Mouse (Mus musculus) B cell, adult 2 months (primary cell): ENCODE results near the gene Gm42791.

ENCODE experiments used
- DNase-seq, 2 experiments: peaks; one replicate each; pipeline ENCODE4 v3.0.0; 2022

Gm42791 gene

GRCm38 (mm10) chr5:148950064-148950463 lies 44.9 kb downstream of the Gm42791 start:
- DNase-seq, result peak in 1 of 2 experiments; percentile 39

GRCm38 (mm10) chr5:148948577-148948976 lies 46.4 kb downstream of the Gm42791 start:
- DNase-seq, result peak; percentile 53 to 55

GRCm38 (mm10) chr5:148947412-148947811 lies 47.5 kb downstream of the Gm42791 start:
- DNase-seq, result peak in 1 of 2 experiments; percentile 37

GRCm38 (mm10) chr5:148946787-148947186 lies 48.2 kb downstream of the Gm42791 start:
- DNase-seq, result peak; percentile 61 to 64

GRCm38 (mm10) chr5:148945735-148946134 lies 49.2 kb downstream of the Gm42791 start:
- peak in 1 of 2 experiments; percentile 40 for DNase-seq

GRCm38 (mm10) chr5:148944024-148944423 lies 50.9 kb downstream of the Gm42791 start:
- DNase-seq, result no peak

- no peak for DNase-seq
Measured at GRCm38 (mm10) chr5:148943444-148943843, 51.5 kb downstream of the Gm42791 start.

- DNase-seq, result no peak
Measured at GRCm38 (mm10) chr5:148942957-148943356, 52.0 kb downstream of the Gm42791 start.

- DNase-seq, result peak; percentile 55 to 58
Measured at GRCm38 (mm10) chr5:148942305-148942704, 52.6 kb downstream of the Gm42791 start.

GRCm38 (mm10) chr5:148941867-148942266 lies 53.1 kb downstream of the Gm42791 start:
- no peak for DNase-seq

GRCm38 (mm10) chr5:148939948-148940382 lies 55.0 kb downstream of the Gm42791 start:
- DNase-seq, result no peak

- DNase-seq, result no peak
Measured at GRCm38 (mm10) chr5:148936516-148936951, 58.4 kb downstream of the Gm42791 start.

GRCm38 (mm10) chr5:148935871-148936270 lies 59.1 kb downstream of the Gm42791 start:
- no peak for DNase-seq

GRCm38 (mm10) chr5:148935071-148935821 lies 59.7 kb downstream of the Gm42791 start:
- no peak for DNase-seq

- DNase-seq, result no peak
Measured at GRCm38 (mm10) chr5:148934457-148934856, 60.5 kb downstream of the Gm42791 start.

GRCm38 (mm10) chr5:148933767-148934166 lies 61.2 kb downstream of the Gm42791 start:
- DNase-seq, result no peak

- DNase-seq, result no peak
Measured at GRCm38 (mm10) chr5:148931301-148931700, 63.6 kb downstream of the Gm42791 start.

- DNase-seq, result no peak
Measured at GRCm38 (mm10) chr5:148929116-148929449, 65.9 kb downstream of the Gm42791 start, which contains the start of gene Katnal1. Katnal1 (minus strand) TSS chr5:148929320.

GRCm38 (mm10) chr5:148928382-148929115 lies 66.4 kb downstream of the Gm42791 start:
- DNase-seq, result peak; percentile 92 to 94

- DNase-seq, result no peak
Measured at GRCm38 (mm10) chr5:148927717-148928223, 67.2 kb downstream of the Gm42791 start.

- no peak for DNase-seq
Measured at GRCm38 (mm10) chr5:148924586-148924985, 70.4 kb downstream of the Gm42791 start.

GRCm38 (mm10) chr5:148924051-148924450 lies 70.9 kb downstream of the Gm42791 start:
- DNase-seq, result no peak

- no peak for DNase-seq
Measured at GRCm38 (mm10) chr5:148923408-148923807, 71.5 kb downstream of the Gm42791 start.

GRCm38 (mm10) chr5:148922773-148923172 lies 72.2 kb downstream of the Gm42791 start:
- no peak for DNase-seq
